Mouse (Mus musculus): ENCODE measurements around the gene Shc3. TPM values are rescaled to one million over a fixed set of nuclear protein-coding genes. Genes with fewer than 3 reads are reported as not detected.

The Shc3 gene
- polyA plus RNA-seq, 2 experiments: 0.12 TPM; not detected in 1

- no peak overlapping the region for H3K9ac ChIP-seq (replicated peaks)
- no peaks in the 10 kb centered on the region for H3K4me1 ChIP-seq (replicated peaks; ENCODE audit: control insufficient read depth in 2 of 2, insufficient read depth in 2 of 2, low read length in 1 of 2)
- ATAC-seq (ENCODE audit: insufficient read depth) (no peak), DNase-seq (ENCODE audit: low read depth in 3 of 3, low spot score in 3 of 3) (no peak)
- H3K9me3 ChIP-seq (ENCODE audit: control insufficient read depth, low read length): no peaks in the 10 kb centered on the region
- 9% methylated on average over 22 of the region's 22 CpGs for WGBS (ENCODE audit: insufficient replicate concordance)
- no peak overlapping the region; the same call in 1 of the 2 replicates for H3K4me2 ChIP-seq (ENCODE audit: low read depth)
- H3K27me3 ChIP-seq (ENCODE audit: control insufficient read depth, insufficient read depth, low read length): peaks cover 63% of the 10 kb centered on the region
- H3K36me3 ChIP-seq (replicated peaks; ENCODE audit: control insufficient read depth, insufficient read depth, low read depth): no peaks in the 10 kb centered on the region
- TF ChIP-seq EP300 (IDR thresholded peaks at IDR 0.05; ENCODE audit: low read depth) (no peak), CTCF (IDR thresholded peaks at IDR 0.05; ENCODE audit: low read depth) (no peak)
- H3K27ac ChIP-seq: no peak overlapping the region
- no peak overlapping the region; a peak in 1 of 4 replicates for H3K4me3 ChIP-seq (ENCODE audit: insufficient read depth in 1 of 2, low read depth in 2 of 2, low read length in 2 of 2)
These were observed 2.7 kb downstream of the Shc3 start for GRCm38 (mm10) chr13:51566371-51567077.

GRCm38 (mm10) chr13:51564741-51565140, 4.5 kb downstream of the Shc3 start:
- H3K36me3 ChIP-seq (replicated peaks; ENCODE audit: control insufficient read depth, insufficient read depth, low read depth): no peaks in the 10 kb centered on the region
- H3K27ac ChIP-seq: no peak overlapping the region
- H3K9me3 ChIP-seq (ENCODE audit: control insufficient read depth, low read length): no peaks in the 10 kb centered on the region
- no peaks in the 10 kb centered on the region for H3K4me1 ChIP-seq (replicated peaks; ENCODE audit: control insufficient read depth in 2 of 2, insufficient read depth in 2 of 2, low read length in 1 of 2)
- no peak overlapping the region for H3K9ac ChIP-seq (replicated peaks)
- no peak for DNase-seq (ENCODE audit: low read depth in 3 of 3, low spot score in 3 of 3)
- ATAC-seq (ENCODE audit: insufficient read depth): no peak
- H3K4me2 ChIP-seq (ENCODE audit: low read depth): no peak overlapping the region
- H3K27me3 ChIP-seq (ENCODE audit: control insufficient read depth, insufficient read depth, low read length): peaks cover 50% of the 10 kb centered on the region
- no peak overlapping the region for H3K4me3 ChIP-seq (ENCODE audit: insufficient read depth in 1 of 2, low read depth in 2 of 2, low read length in 2 of 2)
- WGBS (ENCODE audit: insufficient replicate concordance): 49% methylated on average over 6 of the region's 6 CpGs
- no peak for TF ChIP-seq CTCF (IDR thresholded peaks at IDR 0.05; ENCODE audit: low read depth)
- no peak for TF ChIP-seq EP300 (IDR thresholded peaks at IDR 0.05; ENCODE audit: low read depth)

DNA sequence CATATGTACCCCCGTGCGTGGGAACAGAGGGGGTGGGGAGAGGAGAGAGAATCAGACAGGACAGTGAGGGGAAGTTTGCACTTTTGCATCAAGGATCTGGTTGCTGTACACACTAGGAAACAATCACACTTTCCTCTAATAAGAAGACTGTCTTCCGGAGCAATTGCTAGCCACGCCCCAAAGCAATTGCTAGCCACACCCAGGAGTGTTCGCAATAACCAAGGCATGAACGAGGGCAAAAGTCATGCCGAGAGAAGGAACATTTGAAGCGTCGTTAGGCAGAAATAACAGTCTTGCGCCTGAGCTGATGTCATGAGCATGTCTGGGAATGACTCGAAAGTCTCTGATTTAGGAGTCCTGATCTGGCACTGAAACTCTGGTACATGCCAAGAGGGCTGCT, 15.9 kb downstream of the Shc3 start:
- TF ChIP-seq CTCF (IDR thresholded peaks at IDR 0.05; ENCODE audit: low read depth) (no peak), EP300 (IDR thresholded peaks at IDR 0.05; ENCODE audit: low read depth) (no peak)
- ATAC-seq (ENCODE audit: insufficient read depth) (no peak), DNase-seq (ENCODE audit: low read depth in 3 of 3, low spot score in 3 of 3) (no peak)
- Histone ChIP-seq H3K4me1 (replicated peaks; ENCODE audit: control insufficient read depth in 2 of 2, insufficient read depth in 2 of 2, low read length in 1 of 2) (no peaks in the 10 kb centered on the region), H3K36me3 (replicated peaks; ENCODE audit: control insufficient read depth, insufficient read depth, low read depth) (no peaks in the 10 kb centered on the region), H3K27me3 (ENCODE audit: control insufficient read depth, insufficient read depth, low read length) (no peaks in the 10 kb centered on the region), H3K4me3 (ENCODE audit: insufficient read depth in 1 of 2, low read depth in 2 of 2, low read length in 2 of 2) (no peak overlapping the region), H3K9me3 (ENCODE audit: control insufficient read depth, low read length) (no peaks in the 10 kb centered on the region), H3K27ac (no peak overlapping the region), H3K9ac (replicated peaks) (no peak overlapping the region), H3K4me2 (ENCODE audit: low read depth) (no peak overlapping the region)
- WGBS (ENCODE audit: insufficient replicate concordance): 71% methylated on average over 11 of the region's 11 CpGs

DNA sequence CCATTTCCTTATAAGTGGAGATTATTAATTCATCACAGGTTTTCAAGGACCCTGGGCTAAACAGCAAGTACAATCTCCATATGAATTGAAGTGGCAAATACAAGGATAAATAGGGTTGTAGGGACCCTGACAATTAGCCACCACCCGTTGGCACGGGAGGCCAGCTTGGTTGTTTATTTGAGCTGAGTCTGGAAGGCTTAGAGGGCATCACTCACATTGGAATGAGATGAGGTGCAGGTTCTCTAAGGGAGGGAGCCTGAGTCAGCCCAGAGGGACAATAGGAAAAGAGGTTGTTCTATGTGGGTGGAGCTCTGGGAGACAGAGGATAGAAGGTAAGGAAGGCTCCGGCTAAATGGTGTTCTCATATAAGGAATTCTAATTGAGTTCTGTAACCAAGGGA, 17.0 kb downstream of the Shc3 start:
- no peak overlapping the region for H3K4me2 ChIP-seq (ENCODE audit: low read depth)
- 61% methylated on average over 3 of the region's 3 CpGs for WGBS (ENCODE audit: insufficient replicate concordance)
- TF ChIP-seq CTCF (IDR thresholded peaks at IDR 0.05; ENCODE audit: low read depth): no peak
- no peak for TF ChIP-seq EP300 (IDR thresholded peaks at IDR 0.05; ENCODE audit: low read depth)

DNA sequence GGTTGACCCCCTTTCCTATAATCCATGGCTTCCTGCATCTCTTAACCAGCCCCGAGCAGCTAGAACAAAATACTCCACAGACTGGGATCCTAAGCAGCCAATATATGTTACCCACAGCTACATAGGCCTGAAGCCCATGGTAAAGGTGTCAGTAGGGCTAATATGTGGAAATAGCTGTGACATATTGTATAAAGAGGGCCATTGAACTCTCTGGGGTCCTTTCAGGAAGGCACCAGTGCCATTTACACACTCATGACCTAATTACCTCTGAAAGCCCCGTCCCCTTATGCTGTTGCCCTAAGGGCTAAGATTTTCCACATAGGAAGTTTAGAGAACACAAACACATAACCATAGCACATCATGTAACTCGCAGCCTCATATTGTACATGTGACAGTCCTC, 17.4 kb downstream of the Shc3 start:
- Histone ChIP-seq H3K4me2 (ENCODE audit: low read depth) (no peak overlapping the region), H3K4me3 (ENCODE audit: insufficient read depth in 1 of 2, low read depth in 2 of 2, low read length in 2 of 2) (no peak overlapping the region), H3K27me3 (ENCODE audit: control insufficient read depth, insufficient read depth, low read length) (no peaks in the 10 kb centered on the region), H3K36me3 (replicated peaks; ENCODE audit: control insufficient read depth, insufficient read depth, low read depth) (no peaks in the 10 kb centered on the region), H3K9ac (replicated peaks) (no peak overlapping the region), H3K27ac (no peak overlapping the region), H3K9me3 (ENCODE audit: control insufficient read depth, low read length) (no peaks in the 10 kb centered on the region), H3K4me1 (replicated peaks; ENCODE audit: control insufficient read depth in 2 of 2, insufficient read depth in 2 of 2, low read length in 1 of 2) (no peaks in the 10 kb centered on the region)
- WGBS (ENCODE audit: insufficient replicate concordance): 55% methylated on average over 3 of the region's 3 CpGs
- ATAC-seq (ENCODE audit: insufficient read depth) (no peak), DNase-seq (ENCODE audit: low read depth in 3 of 3, low spot score in 3 of 3) (no peak)
- no peak for TF ChIP-seq CTCF (IDR thresholded peaks at IDR 0.05; ENCODE audit: low read depth)

More for the DNA sequence above, 17.0 kb downstream of the Shc3 start:
- Histone ChIP-seq H3K9me3 (ENCODE audit: control insufficient read depth, low read length) (no peaks in the 10 kb centered on the region), H3K27ac (no peak overlapping the region), H3K9ac (replicated peaks) (no peak overlapping the region), H3K27me3 (ENCODE audit: control insufficient read depth, insufficient read depth, low read length) (no peaks in the 10 kb centered on the region), H3K4me3 (ENCODE audit: insufficient read depth in 1 of 2, low read depth in 2 of 2, low read length in 2 of 2) (no peak overlapping the region), H3K4me1 (replicated peaks; ENCODE audit: control insufficient read depth in 2 of 2, insufficient read depth in 2 of 2, low read length in 1 of 2) (no peaks in the 10 kb centered on the region), H3K36me3 (replicated peaks; ENCODE audit: control insufficient read depth, insufficient read depth, low read depth) (no peaks in the 10 kb centered on the region)
- DNase-seq (ENCODE audit: low read depth in 3 of 3, low spot score in 3 of 3) (no peak), ATAC-seq (ENCODE audit: insufficient read depth) (no peak)
